Comparison of ENCODE assay signal across 22 mouse cellular contexts in the genomic region with DNA sequence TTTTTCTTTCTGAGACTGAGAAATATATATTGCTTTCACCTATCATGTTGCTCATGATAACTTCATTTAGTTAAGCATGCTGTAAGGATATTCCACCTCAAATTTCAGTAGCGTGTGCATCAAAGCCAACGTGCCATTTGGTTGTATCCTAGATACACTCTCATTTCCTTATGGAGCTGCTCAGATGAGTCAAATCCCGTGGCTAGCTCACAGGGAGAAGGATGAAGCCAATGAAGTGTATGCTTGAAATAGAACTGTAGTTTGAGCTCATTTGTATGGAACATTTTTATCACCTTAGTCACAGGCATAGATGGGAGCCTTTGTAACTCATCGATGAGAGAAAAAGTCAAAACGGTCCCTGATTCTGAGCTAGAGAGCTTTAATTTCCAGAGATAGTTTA. TPM values are rescaled to one million over a fixed set of nuclear protein-coding genes. Genes with fewer than 3 reads are reported as not detected.
A peak's percentile ranks its signal among the peaks of the same experiment; 100 is the strongest.
DNase-seq lines count a peak whose midpoint lies in the region; ATAC-seq and TF ChIP-seq lines count a peak whose summit lies in the region.
"Had no signal": no experiment of that assay in that cellular context is flagged by ENCODE, and none has a peak within 500 bp of the region (broad histone marks: within the 10 kb centered on the region; RNA-seq: fewer than 3 reads in every experiment).

No protein-coding gene starts in this region.

- H3K27me3 ChIP-seq in limb, embryonic 11.5 days (ENCODE audit: control insufficient read depth, insufficient read depth, low read length): no peaks in the 10 kb centered on the region
- H3K27me3 ChIP-seq in limb, embryonic 10.5 days (ENCODE audit: low read depth, poor library complexity, severe bottlenecking): no peaks in the 10 kb centered on the region
- H3K27me3 ChIP-seq: embryonic facial prominence, embryonic 15.5 days; forebrain, embryonic 15.5 days; heart, embryonic 13.5 days; hindbrain, embryonic 15.5 days had no signal

- H3K36me3 ChIP-seq in limb, embryonic 11.5 days (ENCODE audit: control insufficient read depth, insufficient read depth, low read length): no peaks in the 10 kb centered on the region
- peaks cover 20% of the 10 kb centered on the region for H3K36me3 ChIP-seq in limb, embryonic 10.5 days

- peak overlapping the region; percentile 80 for H3K27ac ChIP-seq in layer of hippocampus, adult 2 months
- no peak overlapping the region for H3K27ac ChIP-seq in limb, embryonic 11.5 days (replicated peaks; ENCODE audit: low read depth, low read length)
- no peak overlapping the region for H3K27ac ChIP-seq in limb, embryonic 10.5 days
- H3K27ac ChIP-seq: embryonic facial prominence, embryonic 15.5 days; forebrain, embryonic 10.5 days; forebrain, embryonic 15.5 days; gastrocnemius, adult 2 months; heart, embryonic 13.5 days; hindbrain, embryonic 15.5 days had no signal

- DNase-seq in layer of hippocampus, adult 2 months (ENCODE audit: low spot score in 2 of 2): no peak
- DNase-seq in layer of hippocampus, adult 8-10 months (ENCODE audit: low spot score in 2 of 2): no peak
- DNase-seq in limb, embryonic 11.5 days (ENCODE audit: low spot score): peak; percentile 9
- DNase-seq in limb, embryonic 10.5 days (ENCODE audit: low spot score): no peak
- peak; percentile 17 for DNase-seq in NIH3T3 (ENCODE audit: low read depth)
- peak; percentile 75 for DNase-seq in telencephalon, adult 2 months (ENCODE audit: low read depth, low spot score)
- DNase-seq: adrenal gland, postnatal 25 days; cerebellum, adult 8-10 months; cerebellum, postnatal 14 days; embryo, embryonic 11 days; gastrocnemius, adult 2 months; gastrocnemius, postnatal 25 days; heart, adult 11 months; heart, postnatal 36 days had no signal

- 93% methylated on average over 5 of the region's 5 CpGs for WGBS in limb, embryonic 11.5 days
- WGBS in limb, embryonic 10.5 days: 93% methylated on average over 5 of the region's 5 CpGs

- no peak overlapping the region for H3K4me3 ChIP-seq in layer of hippocampus, adult 2 months
- no peak overlapping the region for H3K4me3 ChIP-seq in limb, embryonic 11.5 days (ENCODE audit: low read depth, low read length)
- H3K4me3 ChIP-seq in limb, embryonic 10.5 days: no peak overlapping the region
- H3K4me3 ChIP-seq: embryonic facial prominence, embryonic 15.5 days; erythroblast, embryonic 14.5 days; forebrain, embryonic 10.5 days; forebrain, embryonic 15.5 days; gastrocnemius, adult 2 months; heart, embryonic 13.5 days; hindbrain, embryonic 15.5 days had no signal

- ATAC-seq in limb, embryonic 11.5 days (ENCODE audit: insufficient number of reproducible peaks, low FRiP score, low TSS enrichment, low read depth): no peak
- ATAC-seq in monocyte, adult 5-6 weeks (replicated peaks; ENCODE audit: insufficient number of reproducible peaks, low FRiP score, low TSS enrichment, poor library complexity, severe bottlenecking): no peak
- ATAC-seq: activated CD4-positive, CD25-positive, alpha-beta regulatory T cell, adult 4 months had no signal

- no peak for TF ChIP-seq CTCF in layer of hippocampus, adult 2 months (conservative IDR thresholded peaks at IDR 0.05)

- H3K9me3 ChIP-seq in limb, embryonic 11.5 days (ENCODE audit: control insufficient read depth, low read length): no peaks in the 10 kb centered on the region
- no peaks in the 10 kb centered on the region for H3K9me3 ChIP-seq in limb, embryonic 10.5 days (replicated peaks)
- H3K9me3 ChIP-seq: embryonic facial prominence, embryonic 15.5 days; forebrain, embryonic 10.5 days; forebrain, embryonic 15.5 days; heart, embryonic 13.5 days; hindbrain, embryonic 15.5 days had no signal

- H3K4me1 ChIP-seq in limb, embryonic 11.5 days (ENCODE audit: control insufficient read depth, insufficient read depth, low read length): 0 out of 2 replicates have a peak, but pooled peaks cover 3% of the 10 kb centered on the region
- H3K4me1 ChIP-seq in limb, embryonic 10.5 days: peaks cover 7% of the 10 kb centered on the region; the same call in 1 of the 2 replicates
- H3K4me1 ChIP-seq: embryonic facial prominence, embryonic 15.5 days; hindbrain, embryonic 15.5 days had no signal

- no peak overlapping the region for H3K4me2 ChIP-seq in limb, embryonic 11.5 days (ENCODE audit: low read depth, severe bottlenecking)
- H3K4me2 ChIP-seq: embryonic facial prominence, embryonic 15.5 days; forebrain, embryonic 15.5 days; heart, embryonic 13.5 days; hindbrain, embryonic 15.5 days had no signal

- H3K9ac ChIP-seq in limb, embryonic 11.5 days (ENCODE audit: low read length): no peak overlapping the region
- H3K9ac ChIP-seq: embryonic facial prominence, embryonic 15.5 days; forebrain, embryonic 15.5 days; heart, embryonic 13.5 days; hindbrain, embryonic 15.5 days had no signal

RNA-seq across cellular contexts. Expression of gene Usp25, which starts 20.8 kb away (rescaled TPM):
- total RNA-seq in layer of hippocampus, adult 2 months (2021): 10 to 100 TPM; 29.8 to 36.6 TPM
- total RNA-seq in layer of hippocampus, adult 8-10 months (2022): 10 to 100 TPM; 31.4 to 36.0 (median 33.2) TPM
- 22.0 and 24.2 TPM in 2 replicates for polyA plus RNA-seq in limb, embryonic 11.5 days (2014; fragmentation: Nextera tagmentation; extraction: Ambion mirVana)
- polyA plus RNA-seq in limb, embryonic 10.5 days (2016; fragmentation: Nextera tagmentation; extraction: Ambion mirVana): 17.1 and 17.2 TPM in 2 replicates
- total RNA-seq in monocyte, adult 5-6 weeks (2017): 133 to 147 TPM (median 143 TPM) in 3 replicates

Comparison
In these comparisons a context has a peak if more than half of its experiments do, and no peak if none do; other contexts are left out.
1. DNase-seq: peak in limb, embryonic 11.5 days (single experiment), NIH3T3 (single experiment) and telencephalon, adult 2 months (single experiment); none in layer of hippocampus, adult 2 months (0 of 2), layer of hippocampus, adult 8-10 months (0 of 2) and limb, embryonic 10.5 days (single experiment).